Mouse (Mus musculus) intestine, postnatal 0 days (tissue): ENCODE measurements at regions not wholly inside any gene's neighbourhood (a gene's known extent, or its start where the extent isn't known, plus 50 kb on each side); places are given as distances from the start of the nearest gene placed in this dataset.

ENCODE experiments used
- ATAC-seq: fragments of 200-750 bp; cut with Nextera tagmentation; 2 replicates; pipeline ENCODE4 v1.8.0; 2017; ENCODE audit warnings: mild to moderate bottlenecking, moderate TSS enrichment, moderate library complexity
- H3K27ac ChIP-seq: fragments of 300-500 bp; sonication (generic); 2 replicates; pipeline ENCODE4 v1.5.1; 2014; ENCODE audit warnings: mild to moderate bottlenecking, low read depth, low read length, moderate library complexity
- H3K27me3 ChIP-seq: fragments of 300-500 bp; sonication (generic); replicated peaks from 2 replicates; pipeline ENCODE4 v1.6.1; 2014; ENCODE audit warnings: low read length, mixed read lengths; ENCODE audit not compliant: control insufficient read depth, insufficient read depth
- H3K36me3 ChIP-seq: fragments of 300-500 bp; sonication (generic); 2 replicates; pipeline ENCODE4 v1.6.1; 2014; ENCODE audit warnings: mild to moderate bottlenecking, moderate library complexity; ENCODE audit not compliant: control insufficient read depth, insufficient read depth
- H3K4me1 ChIP-seq: fragments of 300-500 bp; sonication (generic); replicated peaks from 2 replicates; pipeline ENCODE4 v1.6.1; 2014; ENCODE audit warnings: antibody characterized with exemption, low read length, mixed read lengths; ENCODE audit not compliant: control insufficient read depth, insufficient read depth
- H3K4me2 ChIP-seq: fragments of 300-500 bp; sonication (generic); replicated peaks from 2 replicates; pipeline ENCODE4 v1.6.1; 2014; ENCODE audit warnings: low read depth, mild to moderate bottlenecking, moderate library complexity
- H3K4me3 ChIP-seq: fragments of 300-500 bp; sonication (generic); 2 replicates; pipeline ENCODE4 v1.5.1; 2014; ENCODE audit warnings: low read depth, low read length
- H3K9ac ChIP-seq: fragments of 300-500 bp; sonication (generic); 2 replicates; pipeline ENCODE4 v1.6.1; 2014; ENCODE audit warnings: mild to moderate bottlenecking, low read depth, low read length
- H3K9me3 ChIP-seq: fragments of 300-500 bp; sonication (generic); 2 replicates; pipeline ENCODE4 v1.6.1; 2016; ENCODE audit warnings: mixed run types; ENCODE audit not compliant: control insufficient read depth
- CTCF ChIP-seq: sonication (generic); IDR thresholded peaks from 2 replicates; pipeline ENCODE4 v1.5.1; 2016; ENCODE audit warnings: low read depth, mild to moderate bottlenecking, control low read depth, antibody characterized with exemption, moderate library complexity
- WGBS: fragments of 180-500 bp; shearing (Covaris S2); extraction: QIAGEN DNeasy Blood & Tissue Kit; methylation state at CpG from one replicate; pipeline ENCODE4 v1.1.7; 2014; 5-methylcytosine and 5-hydroxymethylcytosine counted together

GRCm38 (mm10) chr12:107016801-107017200, 471.6 kb upstream of the 3110018I06Rik start:
- Histone ChIP-seq H3K27me3 (no peaks in the 10 kb centered on the region), H3K9me3 (no peaks in the 10 kb centered on the region), H3K4me1 (no peaks in the 10 kb centered on the region), H3K4me2 (no peak overlapping the region), H3K27ac (no peak overlapping the region), H3K4me3 (no peak overlapping the region), H3K36me3 (no peaks in the 10 kb centered on the region), H3K9ac (no peak overlapping the region)
- ATAC-seq, result no peak
- no peak for TF ChIP-seq CTCF
- WGBS, result 61% methylated on average over 2 of the region's 2 CpGs

- TF ChIP-seq CTCF, result no peak
- Histone ChIP-seq H3K4me2 (no peak overlapping the region), H3K36me3 (no peaks in the 10 kb centered on the region), H3K27ac (no peak overlapping the region), H3K4me1 (no peaks in the 10 kb centered on the region), H3K27me3 (no peaks in the 10 kb centered on the region), H3K9me3 (no peaks in the 10 kb centered on the region), H3K9ac (no peak overlapping the region), H3K4me3 (no peak overlapping the region)
- ATAC-seq, result no peak
- WGBS, result 68% methylated on average over 1 of the region's 1 CpGs
Observed at GRCm38 (mm10) chr12:107021806-107022205, 466.6 kb upstream of the 3110018I06Rik start.

GRCm38 (mm10) chr12:107026821-107027220, 461.6 kb upstream of the 3110018I06Rik start:
- 79% methylated on average over 5 of the region's 5 CpGs for WGBS

GRCm38 (mm10) chr12:107027842-107028549, 460.4 kb upstream of the 3110018I06Rik start:
- WGBS, result 41% methylated on average over 23 of the region's 23 CpGs
- ATAC-seq, result no peak
- H3K9ac ChIP-seq, result no peak overlapping the region
- no peaks in the 10 kb centered on the region for H3K9me3 ChIP-seq
- no peak overlapping the region for H3K4me3 ChIP-seq
- H3K27ac ChIP-seq, result no peak overlapping the region
- no peak for TF ChIP-seq CTCF
- no peaks in the 10 kb centered on the region for H3K27me3 ChIP-seq
- no peaks in the 10 kb centered on the region for H3K36me3 ChIP-seq
- H3K4me1 ChIP-seq, result no peaks in the 10 kb centered on the region
- no peak overlapping the region for H3K4me2 ChIP-seq

More at GRCm38 (mm10) chr12:107026821-107027220, 461.6 kb upstream of the 3110018I06Rik start:
- no peaks in the 10 kb centered on the region for H3K4me1 ChIP-seq
- no peaks in the 10 kb centered on the region for H3K27me3 ChIP-seq
- H3K4me3 ChIP-seq, result no peak overlapping the region
- H3K36me3 ChIP-seq, result no peaks in the 10 kb centered on the region
- no peak overlapping the region for H3K9ac ChIP-seq
- no peak for ATAC-seq
- H3K4me2 ChIP-seq, result no peak overlapping the region
- no peak overlapping the region for H3K27ac ChIP-seq
- no peak for TF ChIP-seq CTCF
- no peaks in the 10 kb centered on the region for H3K9me3 ChIP-seq

DNA sequence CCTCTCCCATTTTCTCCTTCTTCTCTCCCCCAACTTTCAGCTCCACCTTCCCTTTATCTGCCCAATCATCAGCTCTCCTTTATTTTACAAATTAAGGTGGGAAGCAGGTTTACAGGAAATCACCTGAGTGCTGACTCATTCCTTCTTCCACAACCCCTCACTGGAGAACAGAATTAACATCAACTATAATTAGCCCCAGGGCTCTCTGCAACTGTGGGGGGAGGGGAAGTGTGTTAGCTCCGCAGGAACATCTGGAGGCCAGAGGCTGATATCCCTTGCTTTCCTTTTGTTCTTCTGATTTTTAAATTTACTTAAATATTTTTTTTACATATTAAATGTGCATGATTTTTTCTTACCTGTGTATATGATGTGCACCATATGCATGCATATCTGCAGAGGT, 459.4 kb upstream of the 3110018I06Rik start:
- WGBS, result 45% methylated on average over 1 of the region's 1 CpGs

GRCm38 (mm10) chr12:107036357-107036756, 452.1 kb upstream of the 3110018I06Rik start:
- no peaks in the 10 kb centered on the region for H3K36me3 ChIP-seq
- no peak overlapping the region for H3K4me2 ChIP-seq
- 78% methylated on average over 6 of the region's 6 CpGs for WGBS
- no peak overlapping the region for H3K9ac ChIP-seq
- H3K9me3 ChIP-seq, result no peaks in the 10 kb centered on the region
- ATAC-seq, result no peak
- no peak for TF ChIP-seq CTCF
- H3K27me3 ChIP-seq, result no peaks in the 10 kb centered on the region
- no peak overlapping the region for H3K27ac ChIP-seq
- no peak overlapping the region for H3K4me3 ChIP-seq
- no peaks in the 10 kb centered on the region for H3K4me1 ChIP-seq

More for the DNA sequence above, 459.4 kb upstream of the 3110018I06Rik start:
- H3K9me3 ChIP-seq, result no peaks in the 10 kb centered on the region
- H3K4me3 ChIP-seq, result no peak overlapping the region
- no peaks in the 10 kb centered on the region for H3K27me3 ChIP-seq
- no peaks in the 10 kb centered on the region for H3K36me3 ChIP-seq
- ATAC-seq, result no peak
- H3K4me1 ChIP-seq, result no peaks in the 10 kb centered on the region
- no peak for TF ChIP-seq CTCF
- H3K4me2 ChIP-seq, result no peak overlapping the region
- H3K9ac ChIP-seq, result no peak overlapping the region
- H3K27ac ChIP-seq, result no peak overlapping the region
